Mouse (Mus musculus) liver (tissue): ENCODE data around the gene Megf6.

Experiments used
- DNase-seq: peaks from one replicate; pipeline ENCODE4 v3.0.0-alpha.2; 2020; ENCODE audit warnings: mixed read lengths

The Megf6 gene

GRCm38 (mm10) chr4:154217711-154218350 is 47.3 kb downstream of the Megf6 start:
- no peak for DNase-seq

GRCm38 (mm10) chr4:154222773-154223172 is 52.2 kb downstream of the Megf6 start:
- DNase-seq, result no peak

- peak; percentile 22 for DNase-seq
Observed at GRCm38 (mm10) chr4:154224267-154224969, 53.9 kb downstream of the Megf6 start.

DNA sequence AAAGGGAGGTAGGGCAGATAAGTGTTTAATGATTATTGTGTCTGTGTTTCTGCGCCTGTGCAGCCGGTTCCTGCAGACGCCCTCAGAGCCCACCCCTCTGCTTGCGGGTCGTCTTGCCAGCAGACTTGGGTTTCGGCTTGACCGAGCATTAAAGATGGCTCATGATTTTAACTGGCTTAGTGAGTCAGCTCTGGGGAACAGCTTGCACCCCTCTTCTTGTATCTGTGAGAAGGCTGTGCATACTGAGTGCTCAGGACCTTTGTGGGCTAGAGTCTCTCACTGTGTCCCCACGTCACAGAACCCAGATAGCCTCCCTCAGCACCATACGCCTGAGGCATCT is 54.4 kb downstream of the Megf6 start:
- DNase-seq, result no peak

- DNase-seq, result no peak
Observed at GRCm38 (mm10) chr4:154226678-154227077, 56.1 kb downstream of the Megf6 start.

GRCm38 (mm10) chr4:154228336-154228735 is 57.8 kb downstream of the Megf6 start:
- no peak for DNase-seq

DNA sequence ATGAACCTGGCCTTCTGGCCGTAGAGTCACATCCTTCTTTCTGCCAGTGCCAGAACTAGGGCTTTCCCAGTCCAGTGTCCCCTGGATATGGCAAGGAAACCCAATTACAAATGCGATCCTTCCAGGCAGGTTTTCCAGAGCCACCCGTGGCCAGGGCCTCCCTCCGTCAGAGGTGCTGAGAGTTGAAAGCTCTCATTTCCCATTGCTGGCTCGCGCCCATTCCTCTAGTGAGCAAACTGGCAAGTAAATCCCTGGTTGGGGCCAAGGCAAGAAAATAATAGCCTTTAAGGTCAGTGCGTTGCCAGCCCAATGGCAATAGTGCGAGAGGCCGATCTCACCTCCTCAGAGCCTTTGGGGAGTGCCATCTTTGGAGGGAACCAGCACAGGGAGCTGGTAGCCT is 59.0 kb downstream of the Megf6 start:
- no peak for DNase-seq

- DNase-seq, result no peak
Observed at GRCm38 (mm10) chr4:154231380-154231779, 60.9 kb downstream of the Megf6 start.

- DNase-seq, result no peak
Observed at GRCm38 (mm10) chr4:154232295-154232694, 61.8 kb downstream of the Megf6 start.

DNA sequence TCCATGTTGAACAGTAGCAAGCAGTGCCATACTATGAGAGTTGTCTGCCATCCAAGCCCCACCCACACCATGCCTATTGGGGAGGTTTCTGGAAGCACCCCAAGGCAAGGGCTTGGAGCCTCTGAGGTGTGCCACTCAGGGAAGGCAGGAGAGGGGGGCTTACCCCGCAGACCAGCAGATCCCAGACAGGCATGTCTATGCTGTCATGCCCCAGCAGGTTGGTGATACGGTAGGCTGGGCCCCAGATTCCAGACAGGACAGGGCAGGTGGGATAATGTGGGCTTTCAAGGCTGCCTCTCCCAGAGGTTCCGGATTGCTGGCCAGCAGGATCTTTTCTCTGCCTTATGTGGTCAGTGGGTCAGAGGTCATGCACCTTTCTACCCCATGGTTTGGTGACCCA is 65.5 kb downstream of the Megf6 start:
- DNase-seq, result no peak

DNA sequence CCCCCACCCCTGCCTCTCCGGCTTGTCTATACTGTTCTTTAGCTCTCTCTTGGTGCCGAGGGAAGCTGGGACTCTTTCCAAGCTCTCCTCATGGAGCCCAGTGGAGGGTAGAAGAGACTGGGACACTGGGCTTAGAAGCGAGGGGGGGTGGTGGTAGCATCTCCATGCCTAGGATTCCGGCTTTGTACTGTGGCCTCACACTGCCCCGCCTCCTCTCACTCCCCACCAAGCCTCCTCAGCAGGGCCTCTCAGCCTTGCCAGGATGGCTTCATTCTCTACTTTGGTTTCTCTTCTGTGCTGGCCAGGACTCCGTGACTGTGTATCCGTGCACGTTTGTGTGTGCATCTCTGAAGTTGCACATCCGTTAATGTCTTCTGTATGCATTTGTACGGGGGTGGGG is 66.4 kb downstream of the Megf6 start:
- no peak for DNase-seq

DNA sequence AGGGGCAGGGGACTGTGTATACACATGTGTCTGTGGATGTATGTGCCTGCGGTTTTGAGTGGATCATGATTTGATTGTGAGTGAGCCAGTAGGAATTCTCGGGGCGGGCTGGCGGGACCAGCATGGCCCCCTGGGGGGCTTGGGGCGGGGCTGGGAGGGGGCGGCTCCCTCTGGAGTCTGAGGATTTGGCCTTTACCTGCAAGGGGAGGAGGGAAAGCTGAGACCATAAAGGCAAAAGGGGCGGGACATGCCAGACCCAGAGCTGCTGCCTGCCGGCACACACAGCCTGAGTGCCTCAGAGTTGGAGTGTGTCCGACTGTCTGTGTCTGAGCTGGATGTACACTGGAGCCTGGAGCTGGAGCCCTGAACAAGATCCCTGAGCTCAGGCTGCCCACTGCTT is 66.8 kb downstream of the Megf6 start:
- peak; percentile 42 for DNase-seq

- DNase-seq, result no peak
Observed at GRCm38 (mm10) chr4:154239199-154239598, 68.7 kb downstream of the Megf6 start.

DNA sequence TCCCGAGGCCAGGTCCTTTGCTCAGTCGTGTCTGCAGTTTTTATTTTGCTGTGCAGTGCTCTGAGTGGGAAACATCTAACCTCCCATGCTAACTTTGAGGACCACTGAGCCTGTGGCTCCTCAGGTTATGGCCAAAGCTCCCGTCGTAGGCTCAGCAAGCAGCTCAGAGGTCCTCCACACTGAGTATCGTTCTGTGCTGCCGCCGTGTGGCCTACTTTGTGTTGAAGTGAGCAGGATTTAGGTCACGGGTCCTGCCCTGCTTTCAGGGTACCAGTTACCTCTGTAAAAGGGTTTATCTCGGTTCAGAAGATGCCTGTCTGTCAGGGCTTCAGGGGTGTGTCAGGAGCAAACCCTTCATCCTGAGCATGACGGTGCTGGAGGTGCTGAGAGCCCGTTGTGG is 70.1 kb downstream of the Megf6 start:
- DNase-seq, result no peak

DNA sequence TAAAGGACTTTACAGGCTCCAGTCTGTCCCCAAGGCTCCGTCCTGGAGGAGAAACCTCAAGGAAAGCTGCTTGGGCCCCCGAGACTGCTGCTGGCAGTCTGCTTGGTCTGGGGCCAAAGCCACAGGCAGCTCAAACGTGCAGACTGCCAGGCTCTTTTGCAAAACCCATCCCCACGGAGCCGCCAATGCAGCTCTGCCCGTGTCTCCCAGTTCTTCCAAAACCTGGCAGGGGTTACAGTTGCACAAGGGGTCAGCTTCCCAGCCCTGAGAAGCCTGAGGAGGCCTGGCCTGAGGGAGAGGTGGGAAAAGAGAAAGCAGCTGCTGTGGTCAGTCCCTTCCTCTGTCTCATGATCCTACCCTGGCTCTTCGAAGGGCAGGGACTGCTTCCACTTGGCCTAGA is 74.8 kb downstream of the Megf6 start:
- DNase-seq, result no peak

- peak; percentile 87 for DNase-seq
Observed at GRCm38 (mm10) chr4:154246115-154247040, 75.8 kb downstream of the Megf6 start.

GRCm38 (mm10) chr4:154247207-154248091 is 76.9 kb downstream of the Megf6 start:
- DNase-seq, result no peak

DNA sequence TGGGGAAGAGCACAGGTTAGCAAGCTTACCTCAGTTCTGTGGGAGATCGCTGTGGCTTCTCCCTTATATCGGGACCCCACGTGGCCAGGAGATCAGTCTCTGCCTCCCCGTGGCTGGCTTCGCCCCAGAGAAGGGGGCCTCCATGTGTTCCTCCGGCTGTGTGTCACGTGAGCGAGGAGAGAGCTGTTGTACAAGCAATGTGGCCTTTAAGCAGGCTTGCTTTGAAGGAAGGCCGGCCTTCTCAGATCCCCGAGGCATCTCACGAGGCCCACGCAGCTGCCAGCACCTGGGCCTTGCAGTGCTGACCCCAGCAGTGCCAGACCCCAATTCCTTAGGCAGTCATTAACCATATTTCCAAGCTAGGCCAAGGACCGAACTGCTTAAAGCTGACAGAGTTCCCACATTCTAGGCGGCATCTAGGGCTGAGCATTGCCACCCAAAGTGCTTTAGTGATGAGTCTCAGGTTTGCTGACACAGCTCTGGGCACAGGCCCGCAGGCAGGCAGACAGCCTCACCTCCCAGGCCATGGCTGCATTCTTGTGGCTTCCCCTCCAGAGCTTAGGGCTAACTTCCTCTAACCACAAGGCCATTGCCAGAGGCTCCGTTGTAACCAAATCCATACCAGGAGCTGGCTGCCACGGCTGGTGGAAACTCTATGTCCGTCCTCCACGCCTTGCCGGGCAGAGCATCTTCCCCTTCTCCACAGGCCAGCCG is 77.7 kb downstream of the Megf6 start:
- DNase-seq, result no peak

GRCm38 (mm10) chr4:154249316-154249715 is 78.8 kb downstream of the Megf6 start:
- DNase-seq, result no peak

- DNase-seq, result no peak
Observed at GRCm38 (mm10) chr4:154252537-154253255, 82.2 kb downstream of the Megf6 start.

GRCm38 (mm10) chr4:154260755-154261154 is 90.2 kb downstream of the Megf6 start:
- no peak for DNase-seq
